Mouse (Mus musculus): ENCODE measurements at regions not wholly inside any gene's neighbourhood (a gene's known extent, or its start where the extent isn't known, plus 50 kb on each side); places are given as distances from the start of the nearest gene placed in this dataset.

DNA sequence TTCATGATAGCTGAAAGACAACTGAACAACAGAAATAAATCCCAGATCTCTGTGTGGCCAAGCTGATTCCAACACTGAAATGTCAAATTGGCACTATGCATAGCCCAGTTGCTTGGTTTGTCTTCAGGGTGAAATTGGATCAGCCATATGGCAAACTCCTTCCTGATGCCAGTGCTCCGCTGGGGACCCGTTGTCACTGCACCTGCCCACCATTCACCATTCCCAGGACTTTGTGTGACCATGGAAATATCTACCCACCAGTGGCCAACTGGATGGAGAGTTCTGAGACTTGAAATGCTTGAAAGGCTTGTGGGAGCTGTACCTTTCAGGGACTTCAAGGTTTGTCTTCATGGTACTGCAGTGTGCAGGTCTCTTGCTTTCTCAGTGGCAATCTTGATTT lies 777.2 kb downstream of the Epha4 start:
- H3K27me3 ChIP-seq (ENCODE audit: control insufficient read depth, insufficient read depth, insufficient read length): no peaks in the 10 kb centered on the region

DNA sequence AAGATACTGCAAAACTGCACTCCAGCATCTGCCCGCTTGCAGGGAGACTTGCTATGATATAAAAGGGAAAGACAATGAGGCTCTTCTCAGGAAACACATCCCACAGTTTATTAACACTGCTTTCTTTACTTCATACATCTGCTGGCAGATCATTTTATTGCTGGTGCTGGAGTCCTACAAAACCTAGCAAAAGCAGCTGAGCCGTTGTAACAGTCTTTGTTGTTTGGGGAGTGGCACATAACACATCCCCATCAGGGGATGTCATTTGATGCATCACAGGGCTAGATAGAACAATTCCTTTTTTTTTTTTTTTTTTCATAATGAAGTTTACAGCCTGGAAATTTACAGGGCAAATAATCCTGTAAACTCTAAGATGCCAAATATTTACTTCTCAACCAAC lies 742.2 kb downstream of the Epha4 start:
- no peak overlapping the region for H3K4me3 ChIP-seq (ENCODE audit: insufficient read depth, poor library complexity, severe bottlenecking)
- no peaks in the 10 kb centered on the region for H3K27me3 ChIP-seq (ENCODE audit: control insufficient read depth, insufficient read depth, insufficient read length)
- no peaks in the 10 kb centered on the region for H3K79me3 ChIP-seq (ENCODE audit: low read depth)
- no peak overlapping the region for H3ac ChIP-seq (ENCODE audit: control insufficient read depth, insufficient read length, low read depth)
- H3K79me2 ChIP-seq (ENCODE audit: control insufficient read depth, insufficient read depth): no peaks in the 10 kb centered on the region
- TF ChIP-seq USF1 (IDR thresholded peaks at IDR 0.05; ENCODE audit: low read depth): no peak
- H3K36me3 ChIP-seq (ENCODE audit: control insufficient read depth, insufficient read depth): no peaks in the 10 kb centered on the region

More for the DNA sequence above, 777.2 kb downstream of the Epha4 start:
- no peaks in the 10 kb centered on the region for H3K79me3 ChIP-seq (ENCODE audit: low read depth)
- H3K36me3 ChIP-seq (ENCODE audit: control insufficient read depth, insufficient read depth): no peaks in the 10 kb centered on the region
- TF ChIP-seq CEBPB (IDR thresholded peaks at IDR 0.05; ENCODE audit: low read depth) (no peak), MAX (IDR thresholded peaks at IDR 0.05) (no peak), FOSL1 (IDR thresholded peaks at IDR 0.05; ENCODE audit: insufficient read depth, low read length, poor library complexity, severe bottlenecking) (no peak), MYOG (IDR thresholded peaks at IDR 0.05; ENCODE audit: control insufficient read depth, extremely low read depth, insufficient read length) (no peak)
- H3ac ChIP-seq (ENCODE audit: control insufficient read depth, insufficient read length, low read depth): no peak overlapping the region
- H3K79me2 ChIP-seq (ENCODE audit: control insufficient read depth, insufficient read depth): no peaks in the 10 kb centered on the region
- no peak overlapping the region for H3K4me3 ChIP-seq (ENCODE audit: insufficient read depth, poor library complexity, severe bottlenecking)

DNA sequence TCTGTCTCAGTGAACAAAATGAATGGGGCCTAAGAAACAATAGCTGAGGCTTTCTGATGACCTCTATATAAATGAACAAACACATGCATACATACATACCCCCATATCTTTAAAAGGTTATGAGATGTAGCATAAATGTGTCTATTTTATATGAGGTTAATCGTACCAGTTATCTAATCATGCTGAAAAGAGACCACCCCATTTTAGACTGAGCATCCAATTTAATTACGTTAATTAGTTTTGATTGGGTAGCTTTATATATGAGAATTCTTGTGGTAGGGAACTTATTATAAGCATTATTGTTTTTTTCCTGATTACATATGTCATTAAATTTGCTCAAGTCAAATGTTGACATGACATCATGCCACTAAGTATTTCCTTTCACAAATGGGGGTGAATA lies 728.0 kb downstream of the Epha4 start:
- no peak overlapping the region for H3ac ChIP-seq (ENCODE audit: control insufficient read depth, insufficient read length, low read depth)
- H3K27me3 ChIP-seq (ENCODE audit: control insufficient read depth, insufficient read depth, insufficient read length): no peaks in the 10 kb centered on the region
- H3K36me3 ChIP-seq (ENCODE audit: control insufficient read depth, insufficient read depth): no peaks in the 10 kb centered on the region
- no peaks in the 10 kb centered on the region for H3K79me2 ChIP-seq (ENCODE audit: control insufficient read depth, insufficient read depth)
- TF ChIP-seq MAX (IDR thresholded peaks at IDR 0.05) (no peak), USF1 (IDR thresholded peaks at IDR 0.05; ENCODE audit: low read depth) (no peak), MYOD1 (IDR thresholded peaks at IDR 0.05; ENCODE audit: control insufficient read depth, insufficient read length, low read depth) (no peak), CEBPB (IDR thresholded peaks at IDR 0.05; ENCODE audit: low read depth) (no peak), MYOG (IDR thresholded peaks at IDR 0.05; ENCODE audit: control insufficient read depth, extremely low read depth, insufficient read length) (no peak), CTCF (IDR thresholded peaks at IDR 0.05; ENCODE audit: control insufficient read depth, insufficient read depth, insufficient read length) (no peak), FOSL1 (IDR thresholded peaks at IDR 0.05; ENCODE audit: insufficient read depth, low read length, poor library complexity, severe bottlenecking) (no peak)
- H3K4me3 ChIP-seq (ENCODE audit: insufficient read depth, poor library complexity, severe bottlenecking): no peak overlapping the region
- no peaks in the 10 kb centered on the region for H3K79me3 ChIP-seq (ENCODE audit: low read depth)

DNA sequence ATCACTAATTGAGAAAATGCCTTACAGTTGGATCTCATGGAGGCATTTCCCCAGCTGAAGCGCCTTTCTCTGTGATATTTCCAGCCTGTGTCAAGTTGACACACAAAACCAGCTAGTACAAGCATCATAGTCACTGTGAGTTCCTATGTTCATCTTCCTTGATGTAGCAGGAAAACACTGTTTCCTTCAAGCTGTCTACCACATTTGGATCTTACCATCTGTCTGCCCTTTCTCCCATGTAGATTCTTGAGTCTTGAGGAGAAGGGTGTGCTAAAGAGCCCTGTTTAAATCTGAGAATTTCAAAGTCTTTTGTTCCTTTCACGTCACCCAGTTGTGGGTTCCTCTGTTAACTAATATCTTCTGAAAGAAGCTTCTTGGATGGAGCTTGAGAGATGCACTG lies 721.5 kb downstream of the Epha4 start:
- TF ChIP-seq CTCF (IDR thresholded peaks at IDR 0.05; ENCODE audit: control insufficient read depth, insufficient read depth, insufficient read length) (no peak), MYOG (IDR thresholded peaks at IDR 0.05; ENCODE audit: control insufficient read depth, extremely low read depth, insufficient read length) (no peak), USF1 (IDR thresholded peaks at IDR 0.05; ENCODE audit: low read depth) (no peak), CEBPB (IDR thresholded peaks at IDR 0.05; ENCODE audit: low read depth) (no peak), FOSL1 (IDR thresholded peaks at IDR 0.05; ENCODE audit: insufficient read depth, low read length, poor library complexity, severe bottlenecking) (no peak), MYOD1 (IDR thresholded peaks at IDR 0.05; ENCODE audit: control insufficient read depth, insufficient read length, low read depth) (no peak), MAX (IDR thresholded peaks at IDR 0.05) (no peak)
- no peaks in the 10 kb centered on the region for H3K79me2 ChIP-seq (ENCODE audit: control insufficient read depth, insufficient read depth)
- no peaks in the 10 kb centered on the region for H3K36me3 ChIP-seq (ENCODE audit: control insufficient read depth, insufficient read depth)
- no peak overlapping the region for H3K4me3 ChIP-seq (ENCODE audit: insufficient read depth, poor library complexity, severe bottlenecking)
- no peaks in the 10 kb centered on the region for H3K27me3 ChIP-seq (ENCODE audit: control insufficient read depth, insufficient read depth, insufficient read length)
- no peaks in the 10 kb centered on the region for H3K79me3 ChIP-seq (ENCODE audit: low read depth)
- H3ac ChIP-seq (ENCODE audit: control insufficient read depth, insufficient read length, low read depth): no peak overlapping the region

DNA sequence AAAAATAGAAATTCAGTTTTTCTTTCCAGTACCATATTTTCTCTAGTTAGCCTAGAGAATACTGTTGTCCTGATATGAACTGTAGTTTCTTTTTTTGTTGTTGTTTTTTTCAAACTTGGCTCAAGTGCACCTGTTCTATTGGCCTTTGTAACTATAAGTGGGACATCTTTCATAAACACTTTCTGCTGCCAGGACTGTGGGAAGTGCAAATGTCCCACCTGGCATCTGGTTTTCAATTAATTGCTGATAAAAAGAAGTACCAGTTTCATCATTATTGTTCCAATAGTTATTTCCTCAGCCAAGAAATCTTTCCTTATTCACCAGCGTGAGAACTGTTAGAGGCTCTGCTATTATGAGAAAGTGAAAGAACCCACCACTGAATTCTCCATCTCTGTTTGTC lies 695.0 kb downstream of the Epha4 start:
- Histone ChIP-seq H3K79me2 (ENCODE audit: control insufficient read depth, insufficient read depth) (no peaks in the 10 kb centered on the region), H3K4me3 (ENCODE audit: insufficient read depth, poor library complexity, severe bottlenecking) (no peak overlapping the region), H3K36me3 (ENCODE audit: control insufficient read depth, insufficient read depth) (no peaks in the 10 kb centered on the region), H3K27me3 (ENCODE audit: control insufficient read depth, insufficient read depth, insufficient read length) (no peaks in the 10 kb centered on the region), H3ac (ENCODE audit: control insufficient read depth, insufficient read length, low read depth) (no peak overlapping the region), H3K79me3 (ENCODE audit: low read depth) (no peaks in the 10 kb centered on the region)
- TF ChIP-seq MAX (IDR thresholded peaks at IDR 0.05): no peak
- TF ChIP-seq MYOD1 (IDR thresholded peaks at IDR 0.05; ENCODE audit: control insufficient read depth, insufficient read length, low read depth): no peak
- TF ChIP-seq USF1 (IDR thresholded peaks at IDR 0.05; ENCODE audit: low read depth): no peak
- no peak for TF ChIP-seq CEBPB (IDR thresholded peaks at IDR 0.05; ENCODE audit: low read depth)
- no peak for TF ChIP-seq MYOG (IDR thresholded peaks at IDR 0.05; ENCODE audit: control insufficient read depth, extremely low read depth, insufficient read length)
- no peak for TF ChIP-seq FOSL1 (IDR thresholded peaks at IDR 0.05; ENCODE audit: insufficient read depth, low read length, poor library complexity, severe bottlenecking)
- no peak for TF ChIP-seq CTCF (IDR thresholded peaks at IDR 0.05; ENCODE audit: control insufficient read depth, insufficient read depth, insufficient read length)

DNA sequence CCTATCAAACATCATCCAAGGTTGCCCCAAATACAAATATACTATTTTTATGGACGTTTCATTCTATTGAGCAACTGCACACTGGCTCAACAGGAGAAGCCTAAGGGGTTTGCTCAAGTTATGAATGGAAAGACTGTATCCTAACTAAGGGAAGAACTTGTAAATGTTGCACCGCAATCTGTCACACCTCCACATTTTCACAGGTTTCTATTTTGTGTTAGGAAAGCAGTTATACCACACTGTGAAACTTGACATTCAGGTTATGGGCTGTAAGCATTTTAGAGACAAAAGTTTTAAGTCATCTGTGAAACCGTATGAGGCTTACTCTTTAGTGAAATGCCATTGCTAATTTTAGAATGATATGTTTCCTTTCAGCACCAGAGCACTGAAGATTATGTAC lies 693.3 kb downstream of the Epha4 start:
- H3K79me3 ChIP-seq (ENCODE audit: low read depth): no peaks in the 10 kb centered on the region
- H3K36me3 ChIP-seq (ENCODE audit: control insufficient read depth, insufficient read depth): no peaks in the 10 kb centered on the region
- no peak overlapping the region for H3K4me3 ChIP-seq (ENCODE audit: insufficient read depth, poor library complexity, severe bottlenecking)
- TF ChIP-seq MYOG (IDR thresholded peaks at IDR 0.05; ENCODE audit: control insufficient read depth, extremely low read depth, insufficient read length) (no peak), USF1 (IDR thresholded peaks at IDR 0.05; ENCODE audit: low read depth) (no peak), MYOD1 (IDR thresholded peaks at IDR 0.05; ENCODE audit: control insufficient read depth, insufficient read length, low read depth) (no peak), MAX (IDR thresholded peaks at IDR 0.05) (no peak), CTCF (IDR thresholded peaks at IDR 0.05; ENCODE audit: control insufficient read depth, insufficient read depth, insufficient read length) (no peak), FOSL1 (IDR thresholded peaks at IDR 0.05; ENCODE audit: insufficient read depth, low read length, poor library complexity, severe bottlenecking) (no peak), CEBPB (IDR thresholded peaks at IDR 0.05; ENCODE audit: low read depth) (no peak)
- no peaks in the 10 kb centered on the region for H3K27me3 ChIP-seq (ENCODE audit: control insufficient read depth, insufficient read depth, insufficient read length)
- no peak overlapping the region for H3ac ChIP-seq (ENCODE audit: control insufficient read depth, insufficient read length, low read depth)
- H3K79me2 ChIP-seq (ENCODE audit: control insufficient read depth, insufficient read depth): no peaks in the 10 kb centered on the region

Data from C2C12 (cell line).